Mouse (Mus musculus): ENCODE measurements around the gene Khdrbs1.

- TF ChIP-seq EP300 (IDR thresholded peaks at IDR 0.05) (no peak), CTCF (IDR thresholded peaks at IDR 0.05) (no peak)
These were observed 48.4 kb upstream of the Khdrbs1 start for GRCm38 (mm10) chr4:129790475-129790874.

Data from lung, postnatal 0 days (tissue).